Comparison of ENCODE assay signal across 19 mouse cellular contexts in genomic region chr6:145112865-145113264, GRCm38 (mm10). TPM values are rescaled to one million over a fixed set of nuclear protein-coding genes. Genes with fewer than 3 reads are reported as not detected.
DNase-seq lines count a peak whose midpoint lies in the region; ATAC-seq and TF ChIP-seq lines count a peak whose summit lies in the region.
"Had no signal": no experiment of that assay in that cellular context is flagged by ENCODE, and none has a peak within 500 bp of the region (broad histone marks: within the 10 kb centered on the region; RNA-seq: fewer than 3 reads in every experiment).

No protein-coding gene starts in this region.

- 69% methylated on average over 6 of the region's 6 CpGs for WGBS in forebrain, postnatal 0 days
- WGBS in limb, embryonic 10.5 days, result 63% methylated on average over 6 of the region's 6 CpGs

- H3K27me3 ChIP-seq in forebrain, postnatal 0 days (ENCODE audit: insufficient read depth, low read length), result no peaks in the 10 kb centered on the region
- no peaks in the 10 kb centered on the region for H3K27me3 ChIP-seq in limb, embryonic 10.5 days (ENCODE audit: low read depth, poor library complexity, severe bottlenecking)
- H3K27me3 ChIP-seq: embryonic facial prominence, embryonic 12.5 days; forebrain, embryonic 15.5 days; heart, embryonic 12.5 days; hindbrain, embryonic 12.5 days had no signal

- H3K27ac ChIP-seq in forebrain, postnatal 0 days (ENCODE audit: low read depth, low read length), result no peak overlapping the region
- H3K27ac ChIP-seq in limb, embryonic 10.5 days, result no peak overlapping the region
- H3K27ac ChIP-seq: embryonic facial prominence, embryonic 12.5 days; forebrain, embryonic 15.5 days; hindbrain, embryonic 12.5 days had no signal

- no peaks in the 10 kb centered on the region for H3K4me1 ChIP-seq in forebrain, postnatal 0 days (ENCODE audit: insufficient read depth)
- H3K4me1 ChIP-seq in limb, embryonic 10.5 days, result peaks cover 14% of the 10 kb centered on the region

- no peak overlapping the region for H3K9ac ChIP-seq in forebrain, postnatal 0 days
- H3K9ac ChIP-seq: embryonic facial prominence, embryonic 12.5 days; forebrain, embryonic 15.5 days; heart, embryonic 12.5 days; hindbrain, embryonic 12.5 days had no signal

- H3K4me3 ChIP-seq in forebrain, postnatal 0 days (ENCODE audit: low read depth, low read length), result no peak overlapping the region
- H3K4me3 ChIP-seq in limb, embryonic 10.5 days, result no peak overlapping the region
- H3K4me3 ChIP-seq: embryonic facial prominence, embryonic 12.5 days; forebrain, embryonic 15.5 days; heart, embryonic 12.5 days; hindbrain, embryonic 12.5 days had no signal

- no peaks in the 10 kb centered on the region for H3K36me3 ChIP-seq in forebrain, postnatal 0 days (ENCODE audit: insufficient read depth)
- no peaks in the 10 kb centered on the region for H3K36me3 ChIP-seq in limb, embryonic 10.5 days
- H3K36me3 ChIP-seq: embryonic facial prominence, embryonic 12.5 days; forebrain, embryonic 15.5 days; heart, embryonic 12.5 days; hindbrain, embryonic 12.5 days had no signal

- DNase-seq in adrenal gland, adult (ENCODE audit: inconsistent age in 2 of 2, low spot score in 1 of 2), result peak; percentile 68 to 89
- no peak for DNase-seq in adrenal gland, postnatal 4 days (ENCODE audit: low spot score in 2 of 2)
- peak; percentile 12 for DNase-seq in testis, postnatal 14 days (ENCODE audit: low spot score)
- no peak for DNase-seq in testis, postnatal 10 days (ENCODE audit: low spot score)
- peak; percentile 23 for DNase-seq in adrenal gland, postnatal 25 days
- DNase-seq in forebrain, postnatal 0 days, result no peak
- no peak for DNase-seq in limb, embryonic 10.5 days (ENCODE audit: low spot score)
- DNase-seq: cerebellum, adult 11-12 months; cerebellum, adult 9-10 months; cerebellum, postnatal 25 days; gastrocnemius, postnatal 14 days; heart, postnatal 4 days had no signal

- no peak for TF ChIP-seq CTCF in forebrain, postnatal 0 days (IDR thresholded peaks at IDR 0.05; ENCODE audit: low read depth)

- ATAC-seq in forebrain, postnatal 0 days, result no peak
- ATAC-seq: forebrain, embryonic 15.5 days; hindbrain, embryonic 16.5 days had no signal

- no peaks in the 10 kb centered on the region for H3K9me3 ChIP-seq in forebrain, postnatal 0 days (ENCODE audit: low read length)
- H3K9me3 ChIP-seq in limb, embryonic 10.5 days (replicated peaks), result no peaks in the 10 kb centered on the region
- H3K9me3 ChIP-seq: embryonic facial prominence, embryonic 12.5 days; forebrain, embryonic 15.5 days; hindbrain, embryonic 12.5 days had no signal

- no peak overlapping the region for H3K4me2 ChIP-seq in forebrain, postnatal 0 days (ENCODE audit: low read depth)
- H3K4me2 ChIP-seq: embryonic facial prominence, embryonic 12.5 days; forebrain, embryonic 15.5 days; heart, embryonic 12.5 days; hindbrain, embryonic 12.5 days had no signal

RNA-seq across cellular contexts. Expression of gene Lrmp, which starts 2.6 kb away (rescaled TPM):
- 1 to 10 TPM; 5.2 to 5.9 TPM for total RNA-seq in adrenal gland, postnatal 4 days (2021)
- 2.4 and 4.9 TPM in 2 replicates for total RNA-seq in adrenal gland, postnatal 25 days (2021)
- total RNA-seq in forebrain, postnatal 0 days (2014; rRNA removed), result 1.3 and 2.2 TPM in 2 replicates
- polyA plus RNA-seq in forebrain, postnatal 0 days (2015; fragmentation: Nextera tagmentation; extraction: Ambion mirVana), result 0.80 and 1.0 TPM in 2 replicates
- polyA plus RNA-seq in limb, embryonic 10.5 days (2016; fragmentation: Nextera tagmentation; extraction: Ambion mirVana), result 1.7 and 1.8 TPM in 2 replicates
- polyA plus RNA-seq: C2C12 had no signal

RNA-seq across cellular contexts. Expression of gene Bcat1, which starts 36.9 kb away (rescaled TPM):
- total RNA-seq in adrenal gland, postnatal 4 days (2021), result 10 to 100 TPM in 1 of 2 experiments, 1 to 10 TPM in 1; 8.9 to 10.4 TPM
- total RNA-seq in adrenal gland, postnatal 25 days (2021), result 13.4 and 15.8 TPM in 2 replicates
- total RNA-seq in forebrain, postnatal 0 days (2014; rRNA removed), result 97.5 and 97.9 TPM in 2 replicates
- 50.7 and 51.5 TPM in 2 replicates for polyA plus RNA-seq in forebrain, postnatal 0 days (2015; fragmentation: Nextera tagmentation; extraction: Ambion mirVana)
- 66.0 and 103 TPM in 2 replicates for polyA plus RNA-seq in limb, embryonic 10.5 days (2016; fragmentation: Nextera tagmentation; extraction: Ambion mirVana)
- total RNA-seq: MEL had no signal

Comparison
In these comparisons a context has a peak if more than half of its experiments do, and no peak if none do; other contexts are left out.
1. DNase-seq: peak in adrenal gland, adult (2 of 2), testis, postnatal 14 days (single experiment) and adrenal gland, postnatal 25 days (single experiment); none in adrenal gland, postnatal 4 days (0 of 2), testis, postnatal 10 days (single experiment), forebrain, postnatal 0 days (single experiment) and limb, embryonic 10.5 days (single experiment).